Mouse (Mus musculus): ENCODE data around the gene Podxl2.

- TF ChIP-seq POLR2A (IDR thresholded peaks at IDR 0.05; ENCODE audit: insufficient read length, low read depth), result no peak
- TF ChIP-seq CEBPB (IDR thresholded peaks at IDR 0.05; ENCODE audit: insufficient read depth, poor library complexity, severe bottlenecking), result no peak
Measured at GRCm38 (mm10) chr6:88843781-88844725, 30.8 kb downstream of the Podxl2 start.
